Comparison of ENCODE assay signal across 8 mouse cellular contexts in genomic region chr2:170222819-170223218, GRCm38 (mm10).
A peak's percentile ranks its signal among the peaks of the same experiment; 100 is the strongest.
DNase-seq lines count a peak whose midpoint lies in the region; ATAC-seq and TF ChIP-seq lines count a peak whose summit lies in the region.

No protein-coding gene starts in this region.

- peak overlapping the region; percentile 77 for H3K4me2 ChIP-seq in heart, embryonic 13.5 days
- peak overlapping the region; percentile 55 for H3K4me2 ChIP-seq in liver, embryonic 13.5 days

- H3K27me3 ChIP-seq in heart, embryonic 13.5 days (replicated peaks): no peaks in the 10 kb centered on the region
- no peaks in the 10 kb centered on the region for H3K27me3 ChIP-seq in liver, embryonic 13.5 days

- ATAC-seq in heart, embryonic 13.5 days (ENCODE audit: extremely low read depth, insufficient number of reproducible peaks, low FRiP score, low TSS enrichment): no peak
- peak; percentile 37 for ATAC-seq in liver, embryonic 13.5 days (ENCODE audit: low read depth)

- TF ChIP-seq CTCF in gastrocnemius, adult 2 months (IDR thresholded peaks at IDR 0.05): no peak

- WGBS in heart, embryonic 13.5 days: under 1% methylated on average over 6 of the region's 6 CpGs
- WGBS in liver, embryonic 13.5 days (ENCODE audit: insufficient replicate concordance): 2% methylated on average over 6 of the region's 6 CpGs

- H3K9me3 ChIP-seq in heart, embryonic 13.5 days: no peaks in the 10 kb centered on the region
- H3K9me3 ChIP-seq in liver, embryonic 13.5 days (replicated peaks): no peaks in the 10 kb centered on the region

- H3K4me3 ChIP-seq in gastrocnemius, adult 2 months: peak overlapping the region; percentile 23; the same call in 1 of the 2 replicates
- H3K4me3 ChIP-seq in heart, embryonic 13.5 days: peak overlapping the region; percentile 27
- H3K4me3 ChIP-seq in liver, embryonic 13.5 days (replicated peaks): peak overlapping the region; percentile 12

- H3K4me1 ChIP-seq in heart, embryonic 13.5 days: peaks cover 57% of the 10 kb centered on the region
- peaks cover 65% of the 10 kb centered on the region for H3K4me1 ChIP-seq in liver, embryonic 13.5 days (replicated peaks)

- intact Hi-C loops in gastrocnemius, adult 2 months (cut with DNase I): no loop called here
- intact Hi-C loops in left cerebral cortex, postnatal 10 days (cut with DNase I): no loop called here

- peak overlapping the region; percentile 62 for H3K9ac ChIP-seq in heart, embryonic 13.5 days
- peak overlapping the region; percentile 11; the same call in 1 of the 2 replicates for H3K9ac ChIP-seq in liver, embryonic 13.5 days

- peak overlapping the region; percentile 87 for H3K27ac ChIP-seq in gastrocnemius, adult 2 months
- H3K27ac ChIP-seq in heart, embryonic 13.5 days (replicated peaks): peak overlapping the region; percentile 86
- H3K27ac ChIP-seq in liver, embryonic 13.5 days: 0 out of 2 replicates have a peak overlapping the region, but pooled peaks have one; percentile 34

- H3K36me3 ChIP-seq in heart, embryonic 13.5 days: no peaks in the 10 kb centered on the region
- no peaks in the 10 kb centered on the region for H3K36me3 ChIP-seq in liver, embryonic 13.5 days

- DNase-seq in gastrocnemius, adult 2 months: no peak
- DNase-seq in gastrocnemius, adult 8-10 months (ENCODE audit: low spot score in 2 of 2): no peak
- DNase-seq in NIH3T3 (ENCODE audit: low read depth): peak; percentile 58
- DNase-seq in liver, embryonic 13.5 days: peak; percentile 52
- peak; percentile 64 for DNase-seq in thymus, postnatal 4 days
- no peak for DNase-seq in adrenal gland, adult 18-20 months (ENCODE audit: low spot score in 2 of 2)
- no peak for DNase-seq in left cerebral cortex, postnatal 10 days (ENCODE audit: extremely low spot score in 1 of 2, low spot score in 2 of 2)

Comparison
In these comparisons a context has a peak if more than half of its experiments do, and no peak if none do; other contexts are left out.
1. DNase-seq: peak in NIH3T3 (single experiment), liver, embryonic 13.5 days (single experiment) and thymus, postnatal 4 days (single experiment); none in gastrocnemius, adult 2 months (single experiment), gastrocnemius, adult 8-10 months (0 of 2), adrenal gland, adult 18-20 months (0 of 2) and left cerebral cortex, postnatal 10 days (0 of 2).
2. H3K27ac ChIP-seq: peak in every context shown above with its lines; median percentile 87 in gastrocnemius, adult 2 months; 86 in heart, embryonic 13.5 days; 34 in liver, embryonic 13.5 days.
3. Peak in every context shown above with its lines, with median percentiles within 50 percentile points of each other: H3K4me3 ChIP-seq.